Mouse (Mus musculus) erythroblast, embryonic 14.5 days (primary cell): Measurements from ENCODE around the gene 4930550C14Rik.

ENCODE experiments used
- GATA1 ChIP-seq: IDR thresholded peaks from 2 replicates; pipeline ENCODE4 v1.6.1; 2012; ENCODE audit warnings: low read length, inconsistent platforms, mixed read lengths
- TAL1 ChIP-seq: IDR thresholded peaks from 3 replicates; pipeline ENCODE4 v1.6.1; 2012; ENCODE audit warnings: low read length, inconsistent platforms, mixed read lengths

- TF ChIP-seq GATA1 (no peak), TAL1 (no peak)
Observed at GRCm38 (mm10) chr9:53353161-53353560, 49.0 kb upstream of the 4930550C14Rik start.
